Mouse (Mus musculus): ENCODE measurements around the gene Stard10. TPM values are rescaled to one million over a fixed set of nuclear protein-coding genes. Genes with fewer than 3 reads are reported as not detected.

The Stard10 gene
- polyA plus RNA-seq (2015; fragmentation: Nextera tagmentation; extraction: Ambion mirVana) = 122 and 143 TPM in 2 replicates

DNA sequence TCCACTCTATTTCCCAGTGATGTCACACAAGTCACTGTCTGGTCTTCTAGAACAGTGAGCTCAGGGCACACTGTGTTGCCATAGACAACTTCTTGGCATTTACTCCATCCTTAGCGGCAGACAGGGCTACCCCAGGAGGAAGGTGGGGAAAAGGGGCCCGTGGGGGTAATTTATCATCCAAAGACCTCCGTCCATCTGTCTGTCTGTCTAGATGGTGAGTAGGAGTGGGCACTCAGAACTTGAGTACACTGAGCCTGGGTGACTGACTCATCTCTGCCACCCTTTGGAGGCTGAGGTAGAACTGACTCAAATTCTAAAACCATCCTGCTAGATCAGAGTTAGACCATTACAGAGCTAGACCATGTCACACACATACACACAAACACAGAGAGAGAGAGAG is at the start of gene Stard10:
Gene Stard10, plus strand, starts transcription at position 73 of the 400 bp plus-strand sequence.
- Histone ChIP-seq H3K9me3 (replicated peaks) (no peaks in the 10 kb centered on the region), H3K27ac (replicated peaks) (peak within 1 kb of the TSS; percentile 82), H3K9ac (peak within 1 kb of the TSS; percentile 30; the same call in 1 of the 2 replicates), H3K36me3 (replicated peaks) (no peaks in the 10 kb centered on the region), H3K4me3 (replicated peaks) (no peak within 1 kb of the TSS), H3K27me3 (no peaks in the 10 kb centered on the region), H3K4me2 (peak within 1 kb of the TSS; percentile 36), H3K4me1 (replicated peaks) (peaks cover 98% of the 10 kb centered on the region)
- WGBS (ENCODE audit: insufficient replicate concordance) = 45% methylated on average over 3 of the region's 3 CpGs
- ATAC-seq (ENCODE audit: insufficient read depth) = no peak

DNA sequence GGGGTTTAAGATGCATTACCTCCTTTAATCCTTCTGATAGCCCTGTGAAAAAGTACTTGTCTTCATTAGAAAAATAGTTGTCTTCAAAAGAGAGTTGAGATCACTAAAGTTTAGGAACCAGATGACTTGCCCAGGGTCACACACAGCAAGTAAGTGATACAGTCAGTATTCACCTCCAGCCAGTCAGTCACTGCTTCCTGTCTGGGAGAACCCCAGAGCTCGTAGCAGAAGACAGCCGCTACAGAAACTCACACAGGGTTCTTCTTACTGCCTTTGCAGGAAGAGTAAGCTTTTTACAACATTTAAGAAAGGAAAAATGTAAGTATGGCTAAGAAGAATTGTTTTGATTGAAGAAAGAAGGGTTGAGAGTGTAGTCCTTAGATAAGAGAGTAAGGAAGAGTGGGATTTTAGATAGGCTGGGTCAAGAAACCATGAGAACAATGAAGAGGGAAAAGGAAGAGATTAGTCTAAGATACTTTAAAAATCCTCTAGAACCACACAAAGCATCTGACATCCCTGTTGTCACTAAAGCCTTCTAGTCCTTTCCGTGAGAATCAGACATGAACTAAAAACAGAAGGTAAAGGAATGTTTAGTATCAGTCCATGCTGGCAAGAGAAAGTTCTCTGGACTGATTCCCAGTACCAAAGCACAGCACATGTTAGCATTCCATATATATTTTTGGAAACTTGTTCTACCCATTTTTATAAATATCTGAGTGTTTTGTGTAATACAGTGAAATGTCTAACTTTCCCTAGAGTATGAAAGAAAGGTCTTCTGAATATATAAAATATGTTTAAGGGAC is 49.2 kb upstream of the Stard10 start:
- H3K36me3 ChIP-seq (replicated peaks) = 0 out of 2 replicates have a peak, but pooled peaks cover 11% of the 10 kb centered on the region
- H3K4me1 ChIP-seq (replicated peaks) = peaks cover 21% of the 10 kb centered on the region
- no peaks in the 10 kb centered on the region for H3K27me3 ChIP-seq
- no peaks in the 10 kb centered on the region for H3K9me3 ChIP-seq (replicated peaks)
- H3K27ac ChIP-seq (replicated peaks) = no peak overlapping the region
- no peak for ATAC-seq (ENCODE audit: insufficient read depth)
- H3K4me2 ChIP-seq = no peak overlapping the region
- H3K9ac ChIP-seq = no peak overlapping the region
- WGBS (ENCODE audit: insufficient replicate concordance) = 31% methylated on average over 3 of the region's 3 CpGs
- no peak overlapping the region for H3K4me3 ChIP-seq (replicated peaks)

DNA sequence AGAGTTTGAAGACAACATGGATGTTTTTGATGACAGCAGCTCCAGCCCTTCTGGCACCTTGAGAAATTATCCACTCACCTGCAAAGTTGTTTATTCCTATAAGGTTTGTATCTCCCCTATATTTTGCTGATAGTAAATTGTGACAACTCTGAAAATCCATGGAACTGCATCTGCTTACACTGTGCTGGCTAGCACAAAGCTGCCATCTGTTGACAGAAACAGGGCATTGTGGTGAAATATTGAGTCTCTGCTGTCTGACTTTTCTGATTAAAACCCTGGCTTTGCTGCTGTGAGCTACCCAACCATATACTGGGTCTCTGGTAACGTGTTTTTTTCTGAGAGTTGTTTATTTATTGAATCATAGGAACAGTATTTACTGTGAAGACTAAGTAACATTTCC is 45.3 kb upstream of the Stard10 start:
- ATAC-seq (ENCODE audit: insufficient read depth) = no peak
- Histone ChIP-seq H3K4me1 (replicated peaks) (peaks cover 28% of the 10 kb centered on the region), H3K27ac (replicated peaks) (0 out of 2 replicates have a peak overlapping the region, but pooled peaks have one; percentile 7), H3K9me3 (replicated peaks) (no peaks in the 10 kb centered on the region), H3K27me3 (no peaks in the 10 kb centered on the region), H3K4me3 (replicated peaks) (no peak overlapping the region), H3K9ac (no peak overlapping the region), H3K36me3 (replicated peaks) (peaks cover 27% of the 10 kb centered on the region), H3K4me2 (no peak overlapping the region)
- 63% methylated on average over 1 of the region's 1 CpGs for WGBS (ENCODE audit: insufficient replicate concordance)

DNA sequence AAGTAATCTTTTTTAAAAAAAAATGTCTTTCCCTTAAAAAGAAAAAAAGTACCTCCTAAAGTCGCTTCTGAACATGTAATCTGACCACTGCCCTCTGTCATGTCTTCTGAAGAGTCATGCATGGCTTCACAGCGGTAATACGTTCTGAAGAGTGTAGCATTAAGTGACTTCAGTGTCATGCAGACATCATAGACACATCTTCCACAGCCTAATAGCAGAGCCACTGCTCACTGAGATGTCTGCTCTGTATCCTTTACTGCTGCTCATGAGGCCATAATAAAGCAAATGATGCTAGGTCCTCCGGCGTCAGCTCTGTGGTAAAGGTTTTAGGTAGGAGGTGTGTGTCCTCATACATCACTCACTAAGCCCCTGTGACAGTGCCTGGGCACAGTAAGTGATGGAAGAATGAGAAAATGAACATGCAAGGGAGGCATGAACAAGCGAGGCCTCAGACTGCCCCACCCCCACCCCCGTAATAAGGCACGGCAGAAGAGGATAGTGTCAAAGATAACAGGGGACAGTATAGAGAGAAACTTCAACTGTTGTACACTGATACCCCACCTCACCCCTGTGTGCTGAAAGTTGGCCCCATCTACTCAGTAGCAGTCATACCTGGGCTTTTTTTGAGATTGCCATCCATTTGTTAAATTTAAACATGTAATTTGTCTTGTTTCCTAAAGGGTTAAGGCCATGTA is 44.3 kb upstream of the Stard10 start:
- no peaks in the 10 kb centered on the region for H3K9me3 ChIP-seq (replicated peaks)
- peaks cover 29% of the 10 kb centered on the region for H3K36me3 ChIP-seq (replicated peaks)
- no peaks in the 10 kb centered on the region for H3K27me3 ChIP-seq
- 58% methylated on average over 8 of the region's 8 CpGs for WGBS (ENCODE audit: insufficient replicate concordance)
- peaks cover 23% of the 10 kb centered on the region for H3K4me1 ChIP-seq (replicated peaks)
- no peak overlapping the region for H3K4me3 ChIP-seq (replicated peaks)
- H3K27ac ChIP-seq (replicated peaks) = 0 out of 2 replicates have a peak overlapping the region, but pooled peaks have one; percentile 33
- peak; percentile 85 for ATAC-seq (ENCODE audit: insufficient read depth)
- H3K4me2 ChIP-seq = peak overlapping the region; percentile 18; the same call in 1 of the 2 replicates
- H3K9ac ChIP-seq = no peak overlapping the region

DNA sequence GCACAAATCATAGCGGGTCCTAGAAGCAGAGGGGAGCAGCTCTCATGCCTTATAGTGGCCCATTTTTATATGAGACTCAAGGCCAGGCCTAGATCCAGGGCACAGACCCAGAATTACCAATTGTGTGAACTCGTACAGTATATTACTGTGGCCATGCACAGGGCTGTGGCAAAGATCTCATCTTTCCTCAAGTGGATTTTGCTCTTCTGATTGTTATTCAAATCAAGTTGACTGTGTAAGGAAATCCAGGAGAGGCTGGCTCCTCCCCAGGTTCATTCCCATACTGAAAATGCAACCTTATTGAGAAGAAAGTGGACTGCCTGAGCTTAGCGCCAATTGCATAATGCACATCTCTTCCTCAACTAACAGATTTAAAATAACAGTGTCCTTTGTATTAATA is 34.2 kb upstream of the Stard10 start:
- ATAC-seq (ENCODE audit: insufficient read depth) = no peak
- Histone ChIP-seq H3K9ac (no peak overlapping the region), H3K27me3 (no peaks in the 10 kb centered on the region), H3K27ac (replicated peaks) (no peak overlapping the region), H3K9me3 (replicated peaks) (no peaks in the 10 kb centered on the region), H3K4me3 (replicated peaks) (no peak overlapping the region), H3K36me3 (replicated peaks) (peaks cover 31% of the 10 kb centered on the region), H3K4me2 (no peak overlapping the region), H3K4me1 (replicated peaks) (no peaks in the 10 kb centered on the region)
- 73% methylated on average over 3 of the region's 3 CpGs for WGBS (ENCODE audit: insufficient replicate concordance)

DNA sequence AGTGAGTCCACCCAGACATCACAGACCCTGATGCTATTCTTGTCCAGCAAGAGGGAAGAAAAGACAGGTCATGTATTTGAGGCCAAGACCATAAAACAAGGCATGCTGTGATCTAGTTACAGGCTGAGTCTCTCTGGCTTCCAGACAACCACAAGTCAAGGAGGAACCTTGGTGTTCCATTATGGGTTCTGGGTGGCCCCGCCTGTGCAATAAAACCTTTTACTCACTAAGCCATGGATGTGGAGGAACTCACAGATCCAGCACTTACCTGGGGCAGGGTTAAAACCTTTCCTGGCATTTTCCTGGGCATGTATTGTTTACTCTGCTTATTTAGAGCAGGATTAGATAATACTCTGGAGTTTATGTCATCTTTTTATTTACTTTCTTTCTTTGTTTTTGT is 32.4 kb upstream of the Stard10 start:
- Histone ChIP-seq H3K4me3 (replicated peaks) (no peak overlapping the region), H3K9me3 (replicated peaks) (no peaks in the 10 kb centered on the region), H3K9ac (no peak overlapping the region), H3K27ac (replicated peaks) (no peak overlapping the region), H3K27me3 (no peaks in the 10 kb centered on the region), H3K4me1 (replicated peaks) (no peaks in the 10 kb centered on the region), H3K36me3 (replicated peaks) (peaks cover 30% of the 10 kb centered on the region), H3K4me2 (no peak overlapping the region)
- 82% methylated on average over 1 of the region's 1 CpGs for WGBS (ENCODE audit: insufficient replicate concordance)
- no peak for ATAC-seq (ENCODE audit: insufficient read depth)

DNA sequence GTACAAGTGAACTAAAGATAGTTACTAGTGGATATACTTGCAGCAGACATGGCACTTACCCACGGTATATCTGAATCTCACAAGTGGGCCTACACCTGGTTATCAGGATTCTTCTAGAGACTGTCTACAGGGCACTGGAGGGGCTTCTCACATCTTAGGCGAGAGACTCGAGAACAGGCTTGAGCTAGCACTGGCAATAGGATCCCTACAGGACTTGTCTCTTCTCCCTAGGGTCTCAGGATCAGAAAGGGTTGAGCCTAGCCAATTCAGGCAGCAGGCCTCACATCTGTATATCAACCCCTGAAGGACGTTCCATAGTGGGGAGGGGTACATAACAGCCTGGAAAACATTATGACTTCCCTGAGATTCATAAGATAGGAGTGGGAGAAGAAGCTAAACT is 30.0 kb upstream of the Stard10 start:
- 62% methylated on average over 4 of the region's 4 CpGs for WGBS (ENCODE audit: insufficient replicate concordance)

DNA sequence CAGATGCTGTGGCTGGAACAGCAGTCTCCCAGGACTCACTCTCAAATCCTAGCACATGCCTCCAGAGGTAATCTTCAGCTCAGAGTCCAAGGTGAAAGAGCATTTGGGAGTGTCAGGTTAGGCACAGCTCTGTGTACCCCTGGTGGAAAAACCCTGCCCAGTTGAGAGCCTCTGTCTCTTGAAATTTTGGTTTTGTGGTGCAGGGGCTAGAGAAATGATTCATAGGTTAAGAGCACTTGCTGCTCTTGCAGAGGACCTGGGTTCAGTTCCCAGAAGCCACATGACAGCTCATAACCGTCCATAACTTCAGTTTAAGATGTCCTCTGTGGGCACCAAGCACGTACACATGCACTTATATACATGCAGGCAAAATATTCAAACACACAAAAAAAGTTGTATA is 29.1 kb upstream of the Stard10 start:
- Histone ChIP-seq H3K9ac (no peak overlapping the region), H3K9me3 (replicated peaks) (no peaks in the 10 kb centered on the region), H3K4me2 (no peak overlapping the region), H3K27me3 (no peaks in the 10 kb centered on the region), H3K4me1 (replicated peaks) (no peaks in the 10 kb centered on the region), H3K4me3 (replicated peaks) (no peak overlapping the region), H3K36me3 (replicated peaks) (peaks cover 14% of the 10 kb centered on the region), H3K27ac (replicated peaks) (no peak overlapping the region)
- ATAC-seq (ENCODE audit: insufficient read depth) = no peak
- 51% methylated on average over 2 of the region's 2 CpGs for WGBS (ENCODE audit: insufficient replicate concordance)

More for the DNA sequence above, 30.0 kb upstream of the Stard10 start:
- H3K4me2 ChIP-seq = no peak overlapping the region
- no peaks in the 10 kb centered on the region for H3K9me3 ChIP-seq (replicated peaks)
- H3K27ac ChIP-seq (replicated peaks) = no peak overlapping the region
- peaks cover 24% of the 10 kb centered on the region for H3K36me3 ChIP-seq (replicated peaks)
- no peak; the same call in 1 of the 2 replicates for ATAC-seq (ENCODE audit: insufficient read depth)
- no peak overlapping the region for H3K4me3 ChIP-seq (replicated peaks)
- no peak overlapping the region for H3K9ac ChIP-seq
- H3K4me1 ChIP-seq (replicated peaks) = no peaks in the 10 kb centered on the region
- no peaks in the 10 kb centered on the region for H3K27me3 ChIP-seq

DNA sequence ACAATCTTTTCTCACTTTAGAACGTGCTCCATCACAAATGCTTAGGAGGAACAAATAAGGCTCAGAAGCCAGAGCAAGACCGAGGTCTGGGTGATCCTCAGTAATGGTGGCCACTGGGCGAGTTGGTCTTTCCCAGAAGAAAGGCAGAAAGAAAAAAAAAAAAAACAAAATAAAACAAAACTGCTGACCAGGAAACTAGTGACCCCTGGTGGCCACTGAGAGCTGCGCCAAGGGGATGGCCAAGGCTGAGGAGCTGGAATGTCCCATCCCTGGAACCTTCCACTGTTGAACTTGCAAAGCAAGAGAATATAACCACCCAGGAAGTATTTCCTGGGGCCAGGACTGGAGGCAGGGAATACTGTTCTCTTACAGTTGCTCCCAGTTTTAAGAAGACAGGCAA is 28.4 kb upstream of the Stard10 start:
- Histone ChIP-seq H3K36me3 (replicated peaks) (peaks cover 9% of the 10 kb centered on the region), H3K9ac (no peak overlapping the region), H3K27me3 (no peaks in the 10 kb centered on the region), H3K4me3 (replicated peaks) (no peak overlapping the region), H3K4me1 (replicated peaks) (no peaks in the 10 kb centered on the region), H3K4me2 (no peak overlapping the region), H3K9me3 (replicated peaks) (no peaks in the 10 kb centered on the region), H3K27ac (replicated peaks) (no peak overlapping the region)
- no peak for ATAC-seq (ENCODE audit: insufficient read depth)
- 37% methylated on average over 4 of the region's 4 CpGs for WGBS (ENCODE audit: insufficient replicate concordance)

DNA sequence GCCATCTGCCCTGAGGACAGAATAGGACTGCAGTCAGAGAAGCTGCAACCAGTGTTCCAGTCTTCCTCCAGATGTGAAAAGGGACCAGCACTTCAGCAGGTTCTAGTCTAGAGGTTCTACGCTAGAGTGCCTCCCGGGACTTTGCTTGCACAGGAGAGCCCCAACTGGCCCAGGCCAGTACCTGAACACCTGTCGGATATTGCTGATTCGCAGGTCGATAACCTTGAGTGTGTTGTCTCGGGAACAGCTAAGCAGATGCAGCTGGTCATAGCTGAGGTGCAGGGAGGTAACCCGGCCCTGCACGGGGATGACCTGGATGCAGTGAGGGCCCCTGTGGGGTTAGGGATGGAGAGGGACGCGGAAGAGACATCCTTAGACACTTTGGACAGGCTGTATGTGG is 26.5 kb upstream of the Stard10 start:
- Histone ChIP-seq H3K9ac (no peak overlapping the region), H3K4me3 (replicated peaks) (no peak overlapping the region), H3K9me3 (replicated peaks) (no peaks in the 10 kb centered on the region), H3K4me2 (no peak overlapping the region), H3K27ac (replicated peaks) (no peak overlapping the region), H3K36me3 (replicated peaks) (peaks cover 4% of the 10 kb centered on the region; the same call in 1 of the 2 replicates), H3K4me1 (replicated peaks) (no peaks in the 10 kb centered on the region), H3K27me3 (no peaks in the 10 kb centered on the region)
- WGBS (ENCODE audit: insufficient replicate concordance) = 79% methylated on average over 10 of the region's 10 CpGs
- no peak for ATAC-seq (ENCODE audit: insufficient read depth)

DNA sequence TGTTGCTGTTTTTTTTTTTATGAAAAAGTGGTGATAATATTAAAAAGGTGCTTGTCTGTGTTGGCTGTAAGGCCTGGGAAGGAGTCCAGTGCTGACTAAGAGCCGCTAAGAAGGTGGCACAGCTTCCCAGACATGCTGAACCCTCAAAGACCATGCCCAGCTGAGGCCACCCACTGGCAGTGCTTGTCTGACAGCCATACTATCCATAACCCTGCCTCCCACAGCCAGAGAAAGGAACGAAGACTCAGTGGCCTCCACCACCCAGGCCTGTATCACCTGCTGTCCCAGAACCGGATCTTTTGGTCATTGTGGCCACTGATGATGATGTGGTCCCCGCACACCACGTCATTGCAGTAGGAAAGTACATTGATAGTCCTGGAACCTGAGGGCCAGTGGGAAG is 25.7 kb upstream of the Stard10 start:
- Histone ChIP-seq H3K9ac (no peak overlapping the region), H3K4me2 (no peak overlapping the region), H3K9me3 (replicated peaks) (no peaks in the 10 kb centered on the region), H3K4me3 (replicated peaks) (no peak overlapping the region), H3K36me3 (replicated peaks) (peaks cover 6% of the 10 kb centered on the region; the same call in 1 of the 2 replicates), H3K4me1 (replicated peaks) (no peaks in the 10 kb centered on the region), H3K27me3 (no peaks in the 10 kb centered on the region), H3K27ac (replicated peaks) (no peak overlapping the region)
- ATAC-seq (ENCODE audit: insufficient read depth) = no peak
- WGBS (ENCODE audit: insufficient replicate concordance) = 70% methylated on average over 5 of the region's 5 CpGs

Measured in liver, embryonic 15.5 days (tissue).